Mouse (Mus musculus) MEL (cell line): Measurements from ENCODE around the gene Ppox.

Source experiments
- CTCF ChIP-seq, 3 experiments: IDR thresholded peaks in 2 of 3; conservative IDR thresholded peaks in 1 of 3; 2 replicates each; pipeline ENCODE4 v1.5.1; 2011 to 2012; ENCODE audit warnings: low read length in 3 of 3, low read depth in 2 of 3, mild to moderate bottlenecking in 2 of 3, improper control_type of control experiment in 1 of 3, inconsistent platforms in 1 of 3, mixed read lengths in 1 of 3, moderate library complexity in 1 of 3; ENCODE audit not compliant: control insufficient read depth in 1 of 3, insufficient read depth in 1 of 3, poor library complexity in 1 of 3, severe bottlenecking in 1 of 3
- EP300 ChIP-seq, 2 experiments: IDR thresholded peaks; 2 replicates each; pipeline ENCODE4 v1.6.1; 2011; ENCODE audit warnings: improper control_type of control experiment in 2 of 2, low read length in 2 of 2, low read depth in 1 of 2, mild to moderate bottlenecking in 1 of 2
- HCFC1 ChIP-seq: IDR thresholded peaks from 2 replicates; pipeline ENCODE4 v1.6.1; 2012; ENCODE audit warnings: low read depth, mild to moderate bottlenecking, inconsistent platforms, low read length, improper control_type of control experiment, moderate library complexity
- JUND ChIP-seq: IDR thresholded peaks from 2 replicates; pipeline ENCODE4 v1.6.1; 2011; ENCODE audit warnings: low read depth, mild to moderate bottlenecking, improper control_type of control experiment, low read length
- MAZ ChIP-seq: IDR thresholded peaks from 2 replicates; pipeline ENCODE4 v1.6.1; 2012; ENCODE audit warnings: low read depth, mild to moderate bottlenecking, inconsistent platforms, low read length, improper control_type of control experiment
- POLR2A ChIP-seq, 2 experiments: IDR thresholded peaks; 2 replicates each; pipeline ENCODE4 v1.6.1; 2011 to 2012; ENCODE audit warnings: low read length in 2 of 2, mild to moderate bottlenecking in 2 of 2, control low read depth in 1 of 2, improper control_type of control experiment in 1 of 2, low read depth in 1 of 2, moderate library complexity in 1 of 2; ENCODE audit not compliant: control insufficient read depth in 1 of 2, insufficient read depth in 1 of 2, poor library complexity in 1 of 2
- RAD21 ChIP-seq: IDR thresholded peaks from 2 replicates; pipeline ENCODE4 v1.6.1; 2011; ENCODE audit warnings: mild to moderate bottlenecking, low read depth, low read length, improper control_type of control experiment
- RCOR1 ChIP-seq: IDR thresholded peaks from 2 replicates; pipeline ENCODE4 v1.6.1; 2012; ENCODE audit warnings: low read depth, mild to moderate bottlenecking, inconsistent platforms, low read length, improper control_type of control experiment
- ZC3H11A ChIP-seq: IDR thresholded peaks from 2 replicates; pipeline ENCODE4 v1.6.1; 2012; ENCODE audit warnings: low read depth, mild to moderate bottlenecking, inconsistent platforms, low read length, improper control_type of control experiment
- ZKSCAN1 ChIP-seq: IDR thresholded peaks from 2 replicates; pipeline ENCODE4 v1.6.1; 2012; ENCODE audit warnings: low read depth, mild to moderate bottlenecking, inconsistent platforms, low read length, improper control_type of control experiment, moderate library complexity
- ZMIZ1 ChIP-seq: IDR thresholded peaks from 2 replicates; pipeline ENCODE4 v1.6.1; 2012; ENCODE audit warnings: low read depth, mild to moderate bottlenecking, inconsistent platforms, low read length, improper control_type of control experiment, moderate library complexity
- ZNF384 ChIP-seq: IDR thresholded peaks from 2 replicates; pipeline ENCODE4 v1.6.1; 2012; ENCODE audit warnings: low read depth, mild to moderate bottlenecking, inconsistent platforms, low read length, improper control_type of control experiment

DNA sequence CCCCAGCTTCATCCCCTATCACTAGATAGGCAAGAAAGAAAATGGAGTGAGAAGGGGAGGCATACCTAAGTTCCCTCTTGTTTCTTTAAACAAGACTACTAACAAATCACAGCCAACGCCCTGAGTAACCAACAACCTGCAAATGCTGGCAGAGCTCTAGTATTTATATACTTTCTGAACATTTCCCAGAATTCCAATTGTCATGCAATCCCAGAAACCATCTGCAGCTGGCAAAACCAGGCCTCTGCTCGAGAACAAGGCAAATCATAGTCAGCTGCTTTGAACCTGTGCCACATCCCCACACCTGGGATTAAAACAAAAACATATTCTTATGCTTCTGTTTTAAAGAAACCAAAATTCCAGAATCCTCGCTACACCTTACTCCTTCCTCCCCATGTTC lies 12.4 kb upstream of the Ppox start:
- TF ChIP-seq ZKSCAN1, result no peak
- TF ChIP-seq HCFC1, result no peak
- TF ChIP-seq POLR2A (IDR thresholded peaks at IDR 0.05; ENCODE audit: control insufficient read depth in 1 of 2, insufficient read depth in 1 of 2, low read depth in 1 of 2, low read length in 2 of 2, poor library complexity in 1 of 2), result no peak
- no peak for TF ChIP-seq ZC3H11A
- no peak for TF ChIP-seq RAD21
- no peak for TF ChIP-seq EP300 (IDR thresholded peaks at IDR 0.05; ENCODE audit: low read depth in 1 of 2, low read length in 2 of 2)
- TF ChIP-seq CTCF (IDR thresholded peaks at IDR 0.05 in 2 of 3, conservative IDR thresholded peaks at IDR 0.05 in 1 of 3; ENCODE audit: control insufficient read depth in 1 of 3, insufficient read depth in 1 of 3, low read depth in 2 of 3, low read length in 3 of 3, poor library complexity in 1 of 3, severe bottlenecking in 1 of 3), result no peak
- no peak for TF ChIP-seq RCOR1
- no peak for TF ChIP-seq ZMIZ1
- no peak for TF ChIP-seq ZNF384
- TF ChIP-seq MAZ, result no peak
- no peak for TF ChIP-seq JUND
